Mouse (Mus musculus): ENCODE results near the gene Erc2. TPM values are rescaled to one million over a fixed set of nuclear protein-coding genes. Genes with fewer than 3 reads are reported as not detected.

Erc2 gene
- polyA plus RNA-seq, 1 experiment: 0.10 TPM

DNA sequence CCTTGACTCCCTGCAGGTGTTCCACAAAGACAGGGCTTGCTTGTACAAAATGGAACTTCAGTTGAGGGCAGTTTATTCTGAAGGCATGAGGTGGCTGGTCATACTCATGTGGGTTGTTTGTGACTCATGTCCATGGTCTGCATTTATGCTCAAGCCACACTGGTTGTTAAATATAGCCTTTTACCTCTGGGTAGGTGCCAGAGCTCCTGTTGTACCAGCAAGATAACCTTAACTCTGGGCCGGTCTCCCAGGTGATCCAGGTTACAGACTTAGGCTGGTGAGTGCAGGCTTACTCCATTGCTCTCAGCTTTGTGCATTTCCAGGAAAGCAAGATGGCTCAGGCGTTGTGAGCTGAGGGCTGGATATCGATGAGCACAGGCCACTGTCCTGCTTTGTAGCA is 189.4 kb downstream of the Erc2 start:
- Histone ChIP-seq H3K4me3 (replicated peaks) (no peak overlapping the region), H3K4me1 (peaks cover 6% of the 10 kb centered on the region; the same call in 1 of the 2 replicates), H3K36me3 (replicated peaks; ENCODE audit: low read length) (no peaks in the 10 kb centered on the region), H3K27me3 (replicated peaks) (no peaks in the 10 kb centered on the region), H3K9me3 (no peaks in the 10 kb centered on the region)
- TF ChIP-seq GATA1 (IDR thresholded peaks at IDR 0.05; ENCODE audit: borderline replicate concordance, low read length): no peak
- TF ChIP-seq FLI1 (IDR thresholded peaks at IDR 0.05; ENCODE audit: low read length): no peak

DNA sequence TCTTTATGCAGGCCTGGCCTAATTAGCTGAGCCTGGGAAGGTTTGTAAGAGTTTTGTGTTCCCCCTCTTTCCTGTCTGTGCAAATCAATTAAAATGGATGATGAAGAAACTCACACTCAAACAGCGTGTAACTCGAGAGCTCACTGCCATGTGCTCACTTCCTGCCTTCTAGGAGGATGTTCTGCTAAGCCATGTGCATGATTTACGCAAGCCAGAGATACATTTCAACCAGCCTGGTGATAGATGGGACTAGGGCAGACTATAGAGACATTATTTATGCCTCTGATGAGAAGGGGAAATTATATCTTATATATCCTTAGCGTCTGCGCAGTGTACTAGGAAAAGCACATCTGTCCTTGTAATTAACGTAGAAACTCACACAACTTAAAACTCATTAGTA is 193.5 kb downstream of the Erc2 start:
- Histone ChIP-seq H3K4me3 (replicated peaks) (no peak overlapping the region), H3K36me3 (replicated peaks; ENCODE audit: low read length) (no peaks in the 10 kb centered on the region), H3K27me3 (replicated peaks) (no peaks in the 10 kb centered on the region), H3K9me3 (no peaks in the 10 kb centered on the region), H3K4me1 (peaks cover 5% of the 10 kb centered on the region; the same call in 1 of the 2 replicates)
- no peak for TF ChIP-seq FLI1 (IDR thresholded peaks at IDR 0.05; ENCODE audit: low read length)
- TF ChIP-seq GATA1 (IDR thresholded peaks at IDR 0.05; ENCODE audit: borderline replicate concordance, low read length): no peak

DNA sequence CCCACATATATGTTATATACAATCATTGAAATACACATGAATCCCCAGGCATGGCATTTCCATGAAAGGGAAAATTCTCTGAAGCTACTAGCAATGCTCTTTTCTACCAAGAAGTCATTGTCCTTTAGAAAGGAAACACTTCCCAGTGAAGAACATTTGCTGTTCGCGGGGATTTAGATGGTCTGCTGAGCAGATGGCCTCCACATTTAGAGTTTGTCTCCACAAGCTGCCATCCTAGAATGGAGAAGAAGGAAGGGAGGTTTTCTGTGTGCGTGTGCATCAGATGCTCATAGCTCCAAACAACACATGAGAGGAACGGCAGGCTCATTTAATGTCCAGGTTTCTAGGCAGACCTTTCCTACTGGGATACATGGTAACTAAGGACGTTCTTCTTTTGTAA is 196.8 kb downstream of the Erc2 start:
- no peak overlapping the region for H3K4me3 ChIP-seq (replicated peaks)
- TF ChIP-seq FLI1 (IDR thresholded peaks at IDR 0.05; ENCODE audit: low read length) (no peak), GATA1 (IDR thresholded peaks at IDR 0.05; ENCODE audit: borderline replicate concordance, low read length) (no peak)
- no peaks in the 10 kb centered on the region for H3K4me1 ChIP-seq
- no peaks in the 10 kb centered on the region for H3K36me3 ChIP-seq (replicated peaks; ENCODE audit: low read length)
- H3K9me3 ChIP-seq: no peaks in the 10 kb centered on the region
- no peaks in the 10 kb centered on the region for H3K27me3 ChIP-seq (replicated peaks)

DNA sequence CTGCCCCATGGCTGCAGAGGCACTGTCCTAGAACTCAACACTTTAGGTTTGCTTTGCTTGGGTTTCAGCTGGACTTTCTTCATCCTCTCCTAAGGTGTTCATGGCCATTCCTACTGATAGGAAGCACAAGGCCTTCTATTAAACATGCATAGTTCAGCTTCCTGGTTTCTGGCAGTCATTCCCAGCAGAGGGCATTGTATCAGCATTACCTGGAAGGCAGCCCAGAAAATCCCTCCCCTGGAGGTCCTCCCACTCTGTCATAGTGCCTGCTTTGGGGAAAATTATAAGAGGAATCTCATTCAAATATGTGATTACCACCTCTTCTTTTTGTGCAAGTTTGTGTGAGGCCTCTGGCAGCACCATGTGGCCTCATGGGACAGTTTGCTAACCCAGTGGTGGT is 199.6 kb downstream of the Erc2 start:
- TF ChIP-seq GATA1 (IDR thresholded peaks at IDR 0.05; ENCODE audit: borderline replicate concordance, low read length): no peak
- no peak for TF ChIP-seq FLI1 (IDR thresholded peaks at IDR 0.05; ENCODE audit: low read length)

DNA sequence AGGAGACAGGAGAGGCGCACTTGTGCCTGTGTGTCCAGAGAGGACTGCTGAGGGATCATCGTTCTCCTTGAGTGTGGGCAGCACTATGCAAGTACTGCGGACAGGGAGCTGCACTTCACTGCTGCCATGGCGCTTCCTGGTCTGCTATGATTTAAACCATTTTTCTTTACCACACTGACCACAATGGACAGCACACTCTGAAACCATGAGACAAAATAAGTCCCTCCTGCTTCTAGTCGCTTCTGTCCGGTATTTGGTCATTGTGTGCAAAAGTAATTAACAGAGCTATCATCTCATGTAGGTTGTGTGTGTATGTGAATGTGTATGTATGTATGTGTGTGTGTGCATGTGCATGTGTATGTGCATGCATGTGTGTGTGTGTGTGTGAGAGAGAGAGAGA is 200.3 kb downstream of the Erc2 start:
- H3K9me3 ChIP-seq: no peaks in the 10 kb centered on the region
- H3K36me3 ChIP-seq (replicated peaks; ENCODE audit: low read length): no peaks in the 10 kb centered on the region
- no peak overlapping the region for H3K4me3 ChIP-seq (replicated peaks)
- TF ChIP-seq FLI1 (IDR thresholded peaks at IDR 0.05; ENCODE audit: low read length): no peak
- no peaks in the 10 kb centered on the region for H3K4me1 ChIP-seq
- no peaks in the 10 kb centered on the region for H3K27me3 ChIP-seq (replicated peaks)

More for the DNA sequence above, 199.6 kb downstream of the Erc2 start:
- H3K9me3 ChIP-seq: no peaks in the 10 kb centered on the region
- H3K36me3 ChIP-seq (replicated peaks; ENCODE audit: low read length): no peaks in the 10 kb centered on the region
- no peak overlapping the region for H3K4me3 ChIP-seq (replicated peaks)
- no peaks in the 10 kb centered on the region for H3K4me1 ChIP-seq
- no peaks in the 10 kb centered on the region for H3K27me3 ChIP-seq (replicated peaks)

DNA sequence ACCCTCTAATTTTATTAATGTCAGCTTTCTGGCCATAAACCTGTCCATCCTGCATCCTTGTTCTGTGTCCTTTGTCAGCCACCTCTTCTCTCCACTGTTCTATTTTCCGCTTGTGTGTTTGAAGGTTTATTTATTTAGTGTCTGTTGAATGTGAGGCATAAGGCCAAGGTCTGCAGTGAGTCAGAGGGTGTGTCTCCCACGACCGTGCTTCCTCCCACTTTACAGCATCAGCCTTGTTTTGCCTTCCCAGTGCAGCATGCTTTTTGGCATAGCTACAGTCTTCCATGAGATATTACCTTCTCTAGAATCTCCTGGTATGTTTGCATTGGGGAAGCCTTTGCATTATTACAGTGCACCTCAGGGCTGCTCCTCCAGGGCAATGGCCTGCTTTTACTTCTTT is 200.8 kb downstream of the Erc2 start:
- Histone ChIP-seq H3K27me3 (replicated peaks) (no peaks in the 10 kb centered on the region), H3K9me3 (no peaks in the 10 kb centered on the region), H3K4me1 (no peaks in the 10 kb centered on the region), H3K4me3 (replicated peaks) (no peak overlapping the region), H3K36me3 (replicated peaks; ENCODE audit: low read length) (no peaks in the 10 kb centered on the region)
- no peak for TF ChIP-seq FLI1 (IDR thresholded peaks at IDR 0.05; ENCODE audit: low read length)
- no peak for TF ChIP-seq GATA1 (IDR thresholded peaks at IDR 0.05; ENCODE audit: borderline replicate concordance, low read length)

DNA sequence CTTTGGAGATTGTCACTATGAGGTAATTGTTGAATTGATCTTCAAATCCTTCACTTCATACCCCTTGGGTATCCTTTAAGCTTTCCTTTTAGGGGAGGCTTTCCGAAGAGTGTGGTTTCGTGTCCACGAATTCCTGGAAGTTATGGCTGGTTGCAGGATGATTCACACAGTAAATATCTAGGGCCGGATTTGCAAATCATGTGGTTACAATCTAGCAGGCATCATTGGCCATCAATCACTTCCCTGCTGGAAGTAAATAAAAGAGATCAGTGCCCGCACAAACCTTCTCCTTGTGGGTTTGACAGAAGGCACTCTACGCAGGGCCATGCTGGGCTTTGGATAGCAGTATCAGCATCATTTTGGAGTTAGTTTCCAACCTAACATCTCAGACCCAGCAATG is 201.7 kb downstream of the Erc2 start:
- Histone ChIP-seq H3K4me1 (no peaks in the 10 kb centered on the region), H3K4me3 (replicated peaks) (no peak overlapping the region), H3K9me3 (no peaks in the 10 kb centered on the region), H3K36me3 (replicated peaks; ENCODE audit: low read length) (no peaks in the 10 kb centered on the region), H3K27me3 (replicated peaks) (no peaks in the 10 kb centered on the region)
- TF ChIP-seq GATA1 (IDR thresholded peaks at IDR 0.05; ENCODE audit: borderline replicate concordance, low read length) (no peak), FLI1 (IDR thresholded peaks at IDR 0.05; ENCODE audit: low read length) (no peak)

DNA sequence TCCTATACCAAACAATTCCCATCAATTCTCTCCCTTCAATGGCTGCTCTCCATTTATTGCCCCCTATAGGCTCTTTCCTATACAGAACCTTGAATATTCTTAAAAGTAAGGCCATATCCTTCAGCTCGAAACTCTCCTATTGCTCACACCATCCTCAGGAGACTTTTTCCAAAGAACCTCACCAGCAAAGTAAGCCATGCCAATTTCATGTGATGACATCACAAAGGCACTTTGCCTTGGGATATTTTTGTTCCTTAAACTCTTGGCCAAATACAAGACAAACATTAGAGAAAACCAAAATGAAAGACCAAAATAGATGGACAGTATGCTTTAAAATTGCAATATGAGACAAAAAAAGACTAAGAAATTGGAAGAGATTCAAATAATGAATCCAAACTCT is 204.6 kb downstream of the Erc2 start:
- Histone ChIP-seq H3K9me3 (no peaks in the 10 kb centered on the region), H3K4me1 (no peaks in the 10 kb centered on the region), H3K27me3 (replicated peaks) (no peaks in the 10 kb centered on the region), H3K4me3 (replicated peaks) (no peak overlapping the region), H3K36me3 (replicated peaks; ENCODE audit: low read length) (no peaks in the 10 kb centered on the region)
- TF ChIP-seq FLI1 (IDR thresholded peaks at IDR 0.05; ENCODE audit: low read length): no peak

DNA sequence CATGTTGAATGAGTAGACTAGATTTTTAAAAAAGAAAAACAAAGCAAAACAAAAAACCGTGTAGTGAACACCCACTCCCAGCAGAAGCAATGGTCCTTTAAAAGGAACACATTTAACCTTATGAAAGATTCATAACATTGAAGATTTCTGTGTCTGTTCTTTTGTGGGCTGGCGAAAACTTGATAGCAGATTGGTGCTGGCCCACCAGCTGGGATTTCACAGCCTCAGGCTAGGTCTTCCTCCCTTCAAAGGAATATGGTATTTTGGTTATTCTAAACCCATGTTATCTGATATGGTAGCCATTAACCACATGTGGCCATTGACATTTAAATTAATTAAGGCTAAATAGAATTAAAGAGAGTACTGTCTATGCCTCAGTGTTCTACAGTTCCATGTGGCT is 205.9 kb downstream of the Erc2 start:
- H3K27me3 ChIP-seq (replicated peaks): no peaks in the 10 kb centered on the region
- no peak overlapping the region for H3K4me3 ChIP-seq (replicated peaks)
- TF ChIP-seq GATA1 (IDR thresholded peaks at IDR 0.05; ENCODE audit: borderline replicate concordance, low read length) (no peak), FLI1 (IDR thresholded peaks at IDR 0.05; ENCODE audit: low read length) (no peak)
- no peaks in the 10 kb centered on the region for H3K9me3 ChIP-seq
- H3K36me3 ChIP-seq (replicated peaks; ENCODE audit: low read length): no peaks in the 10 kb centered on the region
- H3K4me1 ChIP-seq: no peaks in the 10 kb centered on the region

DNA sequence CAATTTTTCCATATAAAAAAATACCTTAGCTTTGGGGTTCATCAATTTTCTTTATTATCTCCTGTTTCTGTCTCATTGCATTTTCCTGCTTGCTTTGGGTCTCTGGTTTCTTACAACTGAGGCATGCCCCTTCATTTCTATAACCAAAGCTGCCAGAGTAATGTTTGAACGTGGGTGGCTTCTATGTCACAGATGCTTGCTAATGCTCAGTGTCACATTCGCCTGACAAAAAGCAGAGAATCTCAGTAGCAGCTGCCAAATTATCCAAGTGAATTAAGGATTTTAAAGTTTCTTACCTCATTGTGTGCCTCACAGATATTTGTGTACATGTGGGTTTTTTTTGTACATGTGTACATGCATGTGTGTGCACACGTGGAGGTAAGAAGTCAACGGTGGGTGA is 210.0 kb downstream of the Erc2 start:
- Histone ChIP-seq H3K4me1 (no peaks in the 10 kb centered on the region), H3K36me3 (replicated peaks; ENCODE audit: low read length) (no peaks in the 10 kb centered on the region), H3K27me3 (replicated peaks) (no peaks in the 10 kb centered on the region), H3K9me3 (no peaks in the 10 kb centered on the region), H3K4me3 (replicated peaks) (no peak overlapping the region)
- no peak for TF ChIP-seq FLI1 (IDR thresholded peaks at IDR 0.05; ENCODE audit: low read length)
- TF ChIP-seq GATA1 (IDR thresholded peaks at IDR 0.05; ENCODE audit: borderline replicate concordance, low read length): no peak

DNA sequence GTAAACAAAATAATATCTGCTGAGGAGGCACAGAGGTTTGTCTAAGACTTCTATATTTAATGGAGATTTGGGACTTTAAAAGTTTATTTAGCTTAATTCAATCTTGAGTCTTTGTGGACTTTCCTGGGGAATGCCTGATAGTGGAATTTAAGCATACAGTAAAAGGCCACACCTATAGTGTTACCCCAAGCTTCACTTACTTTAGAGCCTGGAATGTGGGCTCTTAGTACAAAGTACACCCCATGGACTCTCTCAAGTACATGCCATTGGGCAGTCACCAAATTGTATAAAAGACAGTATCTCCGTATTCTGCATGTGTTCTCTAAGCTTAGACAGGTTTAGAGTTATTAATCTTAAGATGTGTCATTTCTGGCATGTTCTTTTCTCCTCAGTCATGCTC is 213.1 kb downstream of the Erc2 start:
- H3K4me3 ChIP-seq (replicated peaks): no peak overlapping the region
- H3K27me3 ChIP-seq (replicated peaks): no peaks in the 10 kb centered on the region
- TF ChIP-seq GATA1 (IDR thresholded peaks at IDR 0.05; ENCODE audit: borderline replicate concordance, low read length): no peak
- TF ChIP-seq FLI1 (IDR thresholded peaks at IDR 0.05; ENCODE audit: low read length): no peak
- H3K4me1 ChIP-seq: no peaks in the 10 kb centered on the region
- no peaks in the 10 kb centered on the region for H3K36me3 ChIP-seq (replicated peaks; ENCODE audit: low read length)
- H3K9me3 ChIP-seq: no peaks in the 10 kb centered on the region
